Mouse (Mus musculus): ENCODE measurements around the gene Tk1.

GRCm38 (mm10) chr11:117790703-117791440 is 35.0 kb downstream of the Tk1 start:
- peak; percentile 77 for TF ChIP-seq CTCF (IDR thresholded peaks at IDR 0.05; ENCODE audit: low read depth)
- TF ChIP-seq EP300 (IDR thresholded peaks at IDR 0.05; ENCODE audit: low read depth): no peak
